Mouse (Mus musculus) neural tube, embryonic 12.5 days (tissue): ENCODE measurements around the gene Gm36864. TPM values are rescaled to one million over a fixed set of nuclear protein-coding genes. Genes with fewer than 3 reads are reported as not detected.
"Not testable (repeated sequence)": the region's sequence is repeated elsewhere in the genome, so short reads cannot be mapped to it uniquely, and the experiment has no call there.

Source experiments
- ATAC-seq: fragments of 200-750 bp; cut with Nextera tagmentation; 2 replicates; pipeline ENCODE4 v1.8.0; 2017; ENCODE audit warnings: low read depth, mild to moderate bottlenecking, moderate TSS enrichment, moderate library complexity; ENCODE audit not compliant: low FRiP score
- H3K27ac ChIP-seq: fragments of 300-500 bp; sonication (generic); 2 replicates; pipeline ENCODE4 v1.5.1; 2016
- H3K27me3 ChIP-seq: fragments of 300-500 bp; sonication (generic); replicated peaks from 2 replicates; pipeline ENCODE4 v1.6.1; 2016; ENCODE audit warnings: mild to moderate bottlenecking
- H3K36me3 ChIP-seq: fragments of 300-500 bp; sonication (generic); 2 replicates; pipeline ENCODE4 v1.6.1; 2016; ENCODE audit warnings: mild to moderate bottlenecking
- H3K4me1 ChIP-seq: fragments of 300-500 bp; sonication (generic); 2 replicates; pipeline ENCODE4 v1.6.1; 2016
- H3K4me2 ChIP-seq: fragments of 300-500 bp; sonication (generic); replicated peaks from 2 replicates; pipeline ENCODE4 v1.6.1; 2016; ENCODE audit warnings: mild to moderate bottlenecking
- H3K4me3 ChIP-seq: fragments of 300-500 bp; sonication (generic); 2 replicates; pipeline ENCODE4 v1.5.1; 2016
- H3K9ac ChIP-seq: fragments of 300-500 bp; sonication (generic); 2 replicates; pipeline ENCODE4 v1.6.1; 2016; ENCODE audit warnings: mild to moderate bottlenecking
- H3K9me3 ChIP-seq: fragments of 300-500 bp; sonication (generic); 2 replicates; pipeline ENCODE4 v1.6.1; 2016; ENCODE audit warnings: mild to moderate bottlenecking
- WGBS: fragments of 180-500 bp; shearing (Covaris S2); methylation state at CpG from one replicate; pipeline ENCODE4 v1.1.7; 2016; 5-methylcytosine and 5-hydroxymethylcytosine counted together
- polyA plus RNA-seq: library from polyadenylated mRNA; unstranded; fragments of >200 nt; fragmentation: Nextera tagmentation; extraction: Ambion mirVana; gene quantifications from 2 replicates; pipeline ENCODE4 v1.2.1, GENCODE M21; 2016

Gm36864 gene
- polyA plus RNA-seq, 1 experiment from 2014 or later: not detected

GRCm38 (mm10) chr7:44241163-44241562 lies 5.2 kb downstream of the Gm36864 start:
- WGBS: 73% methylated on average over 2 of the region's 2 CpGs
- Histone ChIP-seq H3K4me3 (no peak overlapping the region), H3K9me3 (no peaks in the 10 kb centered on the region), H3K9ac (no peak overlapping the region), H3K4me1 (peaks cover 5% of the 10 kb centered on the region; the same call in 1 of the 2 replicates), H3K36me3 (no peaks in the 10 kb centered on the region), H3K27me3 (no peaks in the 10 kb centered on the region), H3K4me2 (no peak overlapping the region), H3K27ac (no peak overlapping the region)
- no peak for ATAC-seq

DNA sequence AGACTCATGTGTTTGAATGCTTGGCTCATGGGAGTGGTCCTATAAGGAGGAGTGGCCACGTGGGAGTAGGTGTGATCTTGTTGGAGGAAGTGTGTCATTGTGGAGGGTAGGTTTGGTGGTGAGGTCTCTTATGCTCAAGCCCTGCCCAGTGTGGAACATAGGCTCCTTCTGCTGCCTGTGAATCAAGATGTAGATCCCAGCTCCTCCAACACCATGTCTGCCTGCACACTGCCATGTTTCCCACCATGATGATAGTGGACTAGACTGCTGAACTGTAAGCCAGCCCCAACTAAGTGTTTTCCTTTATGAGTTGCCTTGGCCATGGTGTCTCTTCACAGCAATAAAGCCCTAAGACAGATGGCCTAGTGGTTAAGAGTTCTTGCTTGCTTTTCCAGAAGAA lies 8.1 kb downstream of the Gm36864 start:
- no peak overlapping the region for H3K4me2 ChIP-seq
- no peaks in the 10 kb centered on the region for H3K9me3 ChIP-seq
- no peak overlapping the region for H3K27ac ChIP-seq
- no peak for ATAC-seq
- 50% methylated on average over 1 of the region's 1 CpGs for WGBS
- H3K27me3 ChIP-seq: no peaks in the 10 kb centered on the region
- H3K4me3 ChIP-seq: no peak overlapping the region
- H3K4me1 ChIP-seq: peaks cover 12% of the 10 kb centered on the region
- peaks cover 9% of the 10 kb centered on the region for H3K36me3 ChIP-seq
- no peak overlapping the region for H3K9ac ChIP-seq

DNA sequence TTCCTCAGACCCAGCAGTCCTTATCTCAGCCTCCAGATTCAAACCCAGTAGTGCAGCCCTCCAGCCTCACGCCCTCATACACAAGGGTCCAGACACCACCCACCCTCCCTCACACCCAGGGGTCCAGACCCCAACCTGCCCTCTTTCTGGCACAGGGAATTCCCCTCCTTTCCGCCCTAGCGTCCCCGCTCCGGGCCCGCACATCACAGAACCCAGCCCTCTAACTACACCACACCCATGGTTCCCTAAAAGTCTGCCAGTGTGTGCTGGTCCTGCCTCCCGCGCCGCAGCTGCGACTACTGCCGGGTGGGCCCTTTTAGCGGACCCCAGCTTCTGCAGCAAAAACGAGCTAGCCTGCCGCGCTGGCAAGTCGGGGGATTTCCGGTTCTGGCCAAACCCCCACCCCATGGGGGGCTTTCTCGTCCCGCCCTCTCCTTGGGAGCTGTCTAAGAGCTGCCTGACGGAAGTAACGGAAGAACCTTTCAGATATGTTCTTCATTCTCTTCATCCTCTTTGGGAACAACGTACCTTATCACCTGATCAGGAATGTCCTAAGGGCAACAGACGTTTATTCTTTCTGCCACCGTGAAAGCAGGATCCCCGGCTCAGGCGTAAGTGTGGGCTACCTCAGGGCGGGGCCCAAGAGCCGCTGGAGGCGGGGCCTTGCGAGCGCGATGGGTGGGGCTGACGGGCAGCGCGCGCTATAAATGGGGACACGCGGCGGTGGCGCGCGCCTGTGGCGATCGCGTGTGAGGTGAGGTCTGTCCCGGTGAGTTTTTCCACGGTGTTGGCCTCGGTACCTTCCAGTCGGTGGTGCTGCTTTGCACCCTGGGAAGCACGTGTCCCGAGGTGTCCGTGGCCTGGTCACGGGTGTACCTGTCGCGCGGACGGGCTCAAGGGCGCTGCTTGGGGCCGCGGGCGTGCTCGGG lies 10.3 kb downstream of the Gm36864 start, which contains the start of the genes 1700028J19Rik and 2410002F23Rik:
TSS of gene 1700028J19Rik (minus strand) at position 641 of the 929 bp plus-strand sequence.
TSS of gene 2410002F23Rik (plus strand) at position 668 of the 929 bp plus-strand sequence.
- H3K9me3 ChIP-seq: no peaks in the 10 kb centered on the region
- peak within 1 kb of the TSS; percentile 66 for H3K4me2 ChIP-seq
- H3K4me3 ChIP-seq: peak within 1 kb of the TSS; percentile 88
- WGBS: 0% methylated on average over 62 of the region's 62 CpGs
- H3K27ac ChIP-seq: peak within 1 kb of the TSS; percentile 71
- no peaks in the 10 kb centered on the region for H3K27me3 ChIP-seq
- H3K4me1 ChIP-seq: peaks cover 12% of the 10 kb centered on the region
- peak; percentile 87 for ATAC-seq
- peaks cover 29% of the 10 kb centered on the region for H3K36me3 ChIP-seq
- H3K9ac ChIP-seq: peak within 1 kb of the TSS; percentile 77

- Histone ChIP-seq H3K4me2 (peak overlapping the region; percentile 66), H3K9me3 (no peaks in the 10 kb centered on the region), H3K27ac (no peak overlapping the region), H3K9ac (peak overlapping the region; percentile 77), H3K27me3 (no peaks in the 10 kb centered on the region), H3K4me3 (peak overlapping the region; percentile 88), H3K4me1 (peaks cover 12% of the 10 kb centered on the region), H3K36me3 (peaks cover 33% of the 10 kb centered on the region)
- peak; percentile 21 for ATAC-seq
- 2% methylated on average over 23 of the region's 23 CpGs for WGBS
Observed at GRCm38 (mm10) chr7:44246984-44247470, 11.1 kb downstream of the Gm36864 start.

DNA sequence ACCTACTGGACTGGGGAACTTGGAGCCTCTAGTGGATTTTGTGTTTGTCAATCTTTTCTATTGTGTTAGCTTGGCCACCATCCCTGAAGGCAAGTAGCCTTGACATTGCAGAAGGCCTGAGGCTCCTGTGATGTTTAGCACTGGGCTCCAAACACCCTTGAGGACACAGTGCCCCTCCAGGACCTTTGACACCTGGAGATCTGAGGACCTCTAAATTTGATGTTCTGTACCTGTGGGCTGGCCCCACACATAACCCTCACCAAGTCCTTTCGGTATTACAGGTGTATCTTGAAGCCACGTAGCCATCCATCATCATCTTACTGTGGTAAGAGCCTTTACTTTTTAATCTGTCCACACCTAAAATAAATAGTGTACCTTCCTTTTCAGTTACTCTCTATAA lies 12.0 kb downstream of the Gm36864 start:
- no peaks in the 10 kb centered on the region for H3K9me3 ChIP-seq
- peak overlapping the region; percentile 77; the same call in 1 of the 2 replicates for H3K9ac ChIP-seq
- no peak for ATAC-seq
- H3K27ac ChIP-seq: no peak overlapping the region
- peaks cover 42% of the 10 kb centered on the region for H3K36me3 ChIP-seq
- H3K4me1 ChIP-seq: peaks cover 13% of the 10 kb centered on the region
- peak overlapping the region; percentile 66 for H3K4me2 ChIP-seq
- no peaks in the 10 kb centered on the region for H3K27me3 ChIP-seq
- peak overlapping the region; percentile 88 for H3K4me3 ChIP-seq
- 96% methylated on average over 2 of the region's 2 CpGs for WGBS

GRCm38 (mm10) chr7:44249248-44249647 lies 13.3 kb downstream of the Gm36864 start:
- Histone ChIP-seq H3K4me3 (no peak overlapping the region), H3K9ac (no peak overlapping the region), H3K27me3 (no peaks in the 10 kb centered on the region), H3K9me3 (no peaks in the 10 kb centered on the region), H3K4me1 (peaks cover 15% of the 10 kb centered on the region), H3K27ac (no peak overlapping the region), H3K4me2 (no peak overlapping the region), H3K36me3 (peaks cover 52% of the 10 kb centered on the region)
- WGBS: 92% methylated on average over 4 of the region's 4 CpGs
- no peak for ATAC-seq

GRCm38 (mm10) chr7:44250732-44251275 lies 14.8 kb downstream of the Gm36864 start:
- H3K27ac ChIP-seq, H3K9me3 ChIP-seq, H3K9ac ChIP-seq, ATAC-seq, H3K4me2 ChIP-seq, H3K27me3 ChIP-seq, H3K4me3 ChIP-seq: not testable (repeated sequence)
- H3K4me1 ChIP-seq: peaks cover 10% of the 10 kb centered on the region
- peaks cover 52% of the 10 kb centered on the region for H3K36me3 ChIP-seq
- WGBS: 93% methylated on average over 17 of the region's 17 CpGs

DNA sequence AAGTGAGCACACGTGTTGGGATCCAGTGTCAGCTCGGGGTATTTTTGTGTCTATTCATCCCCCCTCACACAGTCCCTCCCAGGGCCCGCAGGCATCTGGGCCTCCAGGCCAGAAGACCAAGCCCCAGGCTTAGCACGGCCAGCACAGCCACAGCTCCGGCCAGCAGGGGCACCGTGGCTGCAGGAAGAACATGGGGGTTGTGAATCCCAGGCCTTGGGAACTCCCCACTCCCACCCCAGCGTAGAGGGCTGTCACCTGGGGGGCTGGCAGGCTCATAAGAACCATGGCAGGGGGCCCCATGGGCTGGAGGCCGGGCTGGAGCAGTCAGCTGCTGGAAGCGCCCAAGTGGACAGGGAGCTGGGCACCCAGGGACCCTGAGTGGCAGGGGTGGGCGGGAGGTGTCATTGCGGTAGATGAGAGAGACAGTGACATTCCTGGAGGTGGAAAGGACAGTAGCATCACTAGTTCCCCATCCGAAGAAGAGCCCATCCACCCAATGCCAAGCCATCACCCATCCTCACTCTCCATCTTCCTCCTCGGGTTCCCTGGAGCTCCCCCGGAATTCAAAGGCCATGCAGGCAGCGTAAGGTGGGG lies 17.1 kb downstream of the Gm36864 start:
- Histone ChIP-seq H3K27me3 (no peaks in the 10 kb centered on the region), H3K4me1 (peaks cover 3% of the 10 kb centered on the region; the same call in 1 of the 2 replicates), H3K27ac (no peak overlapping the region), H3K36me3 (peaks cover 51% of the 10 kb centered on the region), H3K4me3 (no peak overlapping the region), H3K9ac (no peak overlapping the region), H3K9me3 (no peaks in the 10 kb centered on the region), H3K4me2 (no peak overlapping the region)
- 69% methylated on average over 15 of the region's 15 CpGs for WGBS
- ATAC-seq: no peak

DNA sequence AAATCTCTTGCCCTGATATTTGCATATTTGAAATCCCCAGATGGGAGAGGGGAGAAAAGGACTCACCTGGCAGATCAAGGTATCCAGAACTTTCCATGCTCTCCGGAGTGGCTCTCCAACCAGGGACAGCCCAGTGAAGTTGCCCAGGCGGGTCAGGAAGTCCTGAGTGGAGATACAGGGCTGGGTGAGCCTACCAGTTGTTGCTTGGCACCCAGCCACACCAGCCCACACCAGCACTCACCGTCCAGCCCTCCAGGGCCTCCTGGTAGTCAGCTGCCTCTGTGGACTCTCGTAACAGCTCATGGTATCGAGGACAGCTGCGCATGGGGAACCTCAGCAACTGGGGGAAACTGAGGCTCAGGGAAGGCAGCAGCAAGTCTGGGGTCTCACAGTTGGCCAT lies 19.0 kb downstream of the Gm36864 start:
- no peak for ATAC-seq
- Histone ChIP-seq H3K4me2 (no peak overlapping the region), H3K9me3 (no peaks in the 10 kb centered on the region), H3K4me3 (no peak overlapping the region), H3K36me3 (peaks cover 35% of the 10 kb centered on the region), H3K9ac (no peak overlapping the region), H3K4me1 (0 out of 2 replicates have a peak, but pooled peaks cover 3% of the 10 kb centered on the region), H3K27ac (no peak overlapping the region), H3K27me3 (no peaks in the 10 kb centered on the region)
- WGBS: 87% methylated on average over 6 of the region's 6 CpGs

DNA sequence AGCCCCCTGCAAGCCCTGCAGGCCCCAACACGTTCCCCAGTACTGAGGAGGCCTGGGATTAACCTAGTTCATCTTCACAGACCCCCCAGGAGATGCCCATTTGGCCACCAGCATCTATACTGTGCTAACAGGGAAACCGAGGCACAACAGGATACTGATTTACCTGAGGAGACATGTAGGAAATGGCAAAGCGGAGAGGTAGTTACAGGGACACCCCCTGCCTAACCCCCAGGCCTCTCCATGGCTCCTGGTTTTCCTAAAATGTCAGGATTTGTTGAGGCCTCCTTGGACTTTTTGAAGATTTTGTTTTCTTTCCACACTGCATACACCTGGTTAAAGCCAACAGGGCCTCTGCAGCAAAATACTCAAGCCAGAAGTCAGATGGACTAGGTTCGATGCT lies 21.3 kb downstream of the Gm36864 start, which contains the start of gene Acp4:
TSS of gene Acp4 (minus strand) at position 101 of the 400 bp plus-strand sequence.
- 81% methylated on average over 4 of the region's 4 CpGs for WGBS
- H3K27ac ChIP-seq: no peak within 1 kb of the TSS
- ATAC-seq: no peak

GRCm38 (mm10) chr7:44260410-44260809 lies 24.4 kb downstream of the Gm36864 start:
- H3K27me3 ChIP-seq: peaks cover 8% of the 10 kb centered on the region; the same call in 1 of the 2 replicates

More for the DNA sequence above, 21.3 kb downstream of the Gm36864 start, which contains the start of gene Acp4:
- no peak within 1 kb of the TSS for H3K9ac ChIP-seq
- H3K4me1 ChIP-seq: 0 out of 2 replicates have a peak, but pooled peaks cover 3% of the 10 kb centered on the region
- peaks cover 17% of the 10 kb centered on the region for H3K36me3 ChIP-seq
- no peaks in the 10 kb centered on the region; the same call in 1 of the 2 replicates for H3K27me3 ChIP-seq
- H3K4me2 ChIP-seq: no peak within 1 kb of the TSS
- no peak within 1 kb of the TSS for H3K4me3 ChIP-seq
- H3K9me3 ChIP-seq: no peaks in the 10 kb centered on the region

DNA sequence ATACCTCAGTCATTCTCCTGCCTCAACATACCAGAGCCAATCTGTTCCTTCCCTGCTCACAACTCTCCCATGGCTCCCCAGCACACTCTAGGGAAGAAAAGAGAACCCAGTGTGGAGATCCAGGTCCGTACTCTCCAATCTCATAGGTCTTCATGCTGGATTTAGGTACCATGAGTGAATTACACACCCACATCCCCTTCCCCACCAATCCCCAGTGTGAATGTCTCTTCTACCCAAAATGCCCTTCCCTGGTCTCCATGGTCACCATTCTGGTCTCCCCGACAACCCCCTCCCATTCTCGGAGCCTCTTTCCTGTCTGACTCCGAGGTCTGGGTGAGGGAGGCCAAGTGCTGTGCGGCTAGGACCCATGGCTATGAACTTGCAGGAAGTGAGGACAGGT lies 25.2 kb downstream of the Gm36864 start, which contains the start of gene Gm15517:
TSS of gene Gm15517 (plus strand) at position 301 of the 400 bp plus-strand sequence.
- no peaks in the 10 kb centered on the region for H3K9me3 ChIP-seq
- H3K27me3 ChIP-seq: peaks cover 8% of the 10 kb centered on the region; the same call in 1 of the 2 replicates
- no peak within 1 kb of the TSS for H3K4me3 ChIP-seq
- no peak within 1 kb of the TSS for H3K9ac ChIP-seq
- no peak for ATAC-seq
- H3K4me2 ChIP-seq: no peak within 1 kb of the TSS
- 57% methylated on average over 5 of the region's 5 CpGs for WGBS
- H3K27ac ChIP-seq: no peak within 1 kb of the TSS
- peaks cover 6% of the 10 kb centered on the region for H3K4me1 ChIP-seq
- no peaks in the 10 kb centered on the region for H3K36me3 ChIP-seq

More at GRCm38 (mm10) chr7:44260410-44260809, 24.4 kb downstream of the Gm36864 start:
- Histone ChIP-seq H3K4me2 (no peak overlapping the region), H3K4me1 (peaks cover 6% of the 10 kb centered on the region), H3K4me3 (no peak overlapping the region), H3K9me3 (no peaks in the 10 kb centered on the region), H3K27ac (no peak overlapping the region), H3K9ac (no peak overlapping the region), H3K36me3 (no peaks in the 10 kb centered on the region)
- ATAC-seq: no peak
- 79% methylated on average over 6 of the region's 6 CpGs for WGBS
